Mouse (Mus musculus) heart, adult 2 months (tissue): ENCODE data around the gene Cd300c2.

Source experiments
- CTCF ChIP-seq: fragments of 200-600 bp; IDR thresholded peaks from 2 replicates; pipeline ENCODE4 v1.8.1; 2022; ENCODE audit warnings: antibody characterized with exemption, mild to moderate bottlenecking, moderate library complexity
- POLR2A ChIP-seq: fragments of 200-500 bp; IDR thresholded peaks from 2 replicates; pipeline ENCODE4 v1.6.1; 2011; ENCODE audit warnings: mild to moderate bottlenecking, low read depth, low read length, control low read depth; ENCODE audit not compliant: insufficient read depth

- TF ChIP-seq POLR2A: no peak
- no peak for TF ChIP-seq CTCF
These were observed 2.4 kb upstream of the Cd300c2 start for GRCm38 (mm10) chr11:115004070-115004469.
